9 mouse cellular contexts compared by ENCODE assay signal in the genomic region with DNA sequence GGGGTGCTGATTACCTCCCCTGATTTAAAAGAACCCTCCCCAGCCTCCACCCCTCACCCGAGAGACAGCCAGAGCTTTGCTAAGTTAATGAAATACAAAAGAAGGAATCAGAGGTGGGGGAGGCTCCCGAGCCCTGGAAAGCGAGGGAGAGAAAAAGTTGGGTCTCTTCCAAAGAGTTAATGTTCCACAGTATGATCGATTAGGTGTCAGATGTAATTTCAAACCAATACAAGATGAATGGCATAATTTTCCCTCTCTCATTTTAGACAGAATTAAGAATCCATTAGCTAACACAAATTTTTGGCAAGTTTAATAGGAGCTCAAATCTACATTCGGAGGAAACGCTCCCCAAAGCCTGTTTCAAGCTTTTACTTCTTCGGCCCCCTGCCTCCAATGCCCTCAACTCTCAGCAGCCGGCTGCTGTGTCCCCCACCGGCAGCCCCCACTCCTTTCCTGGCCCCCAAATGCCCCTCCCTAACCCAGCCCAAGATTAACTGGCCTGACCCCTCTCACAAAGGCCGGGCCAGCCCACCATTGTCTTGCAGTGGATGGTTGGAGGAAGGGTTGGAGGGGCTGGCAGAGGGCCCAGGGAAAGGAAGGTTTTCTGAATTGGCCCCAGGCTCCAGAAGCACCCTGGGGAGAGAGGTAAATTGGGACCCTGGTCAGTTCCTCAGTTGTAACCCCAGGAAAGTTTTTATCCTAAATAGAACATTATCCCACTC. TPM values are rescaled to one million over a fixed set of nuclear protein-coding genes. Genes with fewer than 3 reads are reported as not detected.
DNase-seq lines count a peak whose midpoint lies in the region; ATAC-seq and TF ChIP-seq lines count a peak whose summit lies in the region.
"Had no signal": no experiment of that assay in that cellular context is flagged by ENCODE, and none has a peak within 500 bp of the region (broad histone marks: within the 10 kb centered on the region; RNA-seq: fewer than 3 reads in every experiment).

No protein-coding gene starts in this region.

- no peak for ATAC-seq in forebrain, embryonic 11.5 days (replicated peaks; ENCODE audit: low FRiP score)
- ATAC-seq in kidney, postnatal 0 days (replicated peaks; ENCODE audit: low FRiP score, low read depth), result no peak
- no peak for ATAC-seq in erythroblast, adult 5-6 weeks (replicated peaks; ENCODE audit: low FRiP score, poor library complexity, severe bottlenecking)

- no peak for TF ChIP-seq CTCF in kidney, postnatal 0 days (IDR thresholded peaks at IDR 0.05; ENCODE audit: low read depth)

- no peak overlapping the region for H3K4me2 ChIP-seq in forebrain, embryonic 11.5 days (ENCODE audit: low read depth, low read length, severe bottlenecking)
- no peak overlapping the region for H3K4me2 ChIP-seq in kidney, postnatal 0 days (ENCODE audit: low read length)

- peaks cover 66% of the 10 kb centered on the region for H3K4me1 ChIP-seq in forebrain, embryonic 10.5 days
- H3K4me1 ChIP-seq in forebrain, embryonic 11.5 days (replicated peaks; ENCODE audit: control insufficient read depth, insufficient read depth, low read length), result peaks cover 9% of the 10 kb centered on the region
- H3K4me1 ChIP-seq in kidney, postnatal 0 days (replicated peaks; ENCODE audit: insufficient read depth, low read length), result peaks cover 4% of the 10 kb centered on the region

- H3K9me3 ChIP-seq in forebrain, embryonic 10.5 days, result no peaks in the 10 kb centered on the region
- no peaks in the 10 kb centered on the region for H3K9me3 ChIP-seq in forebrain, embryonic 11.5 days (ENCODE audit: control insufficient read depth, low read length)
- H3K9me3 ChIP-seq in kidney, postnatal 0 days (replicated peaks; ENCODE audit: low read length), result no peaks in the 10 kb centered on the region

- WGBS in forebrain, embryonic 10.5 days, result 5% methylated on average over 10 of the region's 10 CpGs
- WGBS in forebrain, embryonic 11.5 days, result 3% methylated on average over 10 of the region's 10 CpGs
- 9% methylated on average over 10 of the region's 10 CpGs for WGBS in kidney, postnatal 0 days

- H3K27me3 ChIP-seq in forebrain, embryonic 10.5 days (ENCODE audit: poor library complexity, severe bottlenecking), result peaks cover 84% of the 10 kb centered on the region
- peaks cover 6% of the 10 kb centered on the region; the same call in 1 of the 2 replicates for H3K27me3 ChIP-seq in forebrain, embryonic 11.5 days (ENCODE audit: control insufficient read depth, insufficient read depth, low read length)
- H3K27me3 ChIP-seq in kidney, postnatal 0 days (ENCODE audit: insufficient read depth, low read length), result no peaks in the 10 kb centered on the region

- no peak overlapping the region for H3K27ac ChIP-seq in forebrain, embryonic 10.5 days
- no peak overlapping the region for H3K27ac ChIP-seq in forebrain, embryonic 11.5 days (ENCODE audit: low read depth, low read length)
- H3K27ac ChIP-seq in kidney, postnatal 0 days, result no peak overlapping the region

- no peak for DNase-seq in forebrain, embryonic 10.5 days (ENCODE audit: extremely low spot score, low spot score)
- DNase-seq in forebrain, embryonic 11.5 days (ENCODE audit: low spot score), result no peak
- peak; percentile 73 for DNase-seq in retina, postnatal 1 day
- DNase-seq in retina, embryonic 14.5 days (ENCODE audit: low spot score), result no peak
- DNase-seq in kidney, postnatal 0 days (ENCODE audit: low spot score), result peak; percentile 9
- no peak for DNase-seq in left cerebral cortex, adult 18-20 months (ENCODE audit: low spot score in 2 of 2)
- no peak for DNase-seq in ovary, postnatal 10 days (ENCODE audit: low spot score)

- H3K36me3 ChIP-seq in forebrain, embryonic 10.5 days (replicated peaks), result no peaks in the 10 kb centered on the region
- H3K36me3 ChIP-seq in forebrain, embryonic 11.5 days (ENCODE audit: control insufficient read depth, insufficient read depth, low read length), result no peaks in the 10 kb centered on the region
- no peaks in the 10 kb centered on the region for H3K36me3 ChIP-seq in kidney, postnatal 0 days (ENCODE audit: insufficient read depth, low read length)

- peak overlapping the region; percentile 25; the same call in 1 of the 2 replicates for H3K4me3 ChIP-seq in forebrain, embryonic 10.5 days
- no peak overlapping the region for H3K4me3 ChIP-seq in forebrain, embryonic 11.5 days (ENCODE audit: low read depth, low read length)
- no peak overlapping the region for H3K4me3 ChIP-seq in kidney, postnatal 0 days (replicated peaks; ENCODE audit: low read depth, low read length)

- H3K9ac ChIP-seq in forebrain, embryonic 11.5 days (ENCODE audit: low read length), result no peak overlapping the region
- no peak overlapping the region for H3K9ac ChIP-seq in kidney, postnatal 0 days (ENCODE audit: low read depth, low read length)

RNA-seq across cellular contexts. Expression of a gene that starts 30.8 kb away (rescaled TPM):
- 0.14 TPM in 1 of 2 replicates, not detected in the other for polyA plus RNA-seq in forebrain, embryonic 10.5 days (2016; fragmentation: Nextera tagmentation; extraction: Ambion mirVana)
- polyA plus RNA-seq in forebrain, embryonic 11.5 days (2014; fragmentation: Nextera tagmentation; extraction: Ambion mirVana), result 3.8 and 5.8 TPM in 2 replicates
- polyA plus RNA-seq in kidney, postnatal 0 days (2015; fragmentation: Nextera tagmentation; extraction: Ambion mirVana), result not detected in 2 replicates
- total RNA-seq in left cerebral cortex, adult 18-20 months (2021), result 10 to 100 TPM; 70.9 to 73.2 TPM
- not detected in 2 replicates for total RNA-seq in erythroblast, adult 5-6 weeks (2015; ENCODE audit: low replicate concordance)
- total RNA-seq in erythroblast, adult 5-6 weeks (2017; ENCODE audit: low replicate concordance), result not detected in 2 replicates
- total RNA-seq: adrenal gland, postnatal 25 days had no signal

RNA-seq across cellular contexts. Expression of a gene that starts 49.6 kb away (rescaled TPM):
- polyA plus RNA-seq in forebrain, embryonic 10.5 days (2016; fragmentation: Nextera tagmentation; extraction: Ambion mirVana), result 0.23 and 0.41 TPM in 2 replicates
- 0.29 and 0.41 TPM in 2 replicates for polyA plus RNA-seq in forebrain, embryonic 11.5 days (2014; fragmentation: Nextera tagmentation; extraction: Ambion mirVana)
- 12.1 and 12.3 TPM in 2 replicates for polyA plus RNA-seq in kidney, postnatal 0 days (2015; fragmentation: Nextera tagmentation; extraction: Ambion mirVana)
- 100 to 1,000 TPM; 225 to 310 TPM for total RNA-seq in left cerebral cortex, adult 18-20 months (2021)
- total RNA-seq in erythroblast, adult 5-6 weeks (2015; ENCODE audit: low replicate concordance), result not detected in 2 replicates
- total RNA-seq in erythroblast, adult 5-6 weeks (2017; ENCODE audit: low replicate concordance), result not detected in 2 replicates

RNA-seq across cellular contexts. Expression of a gene that starts 59.5 kb away (rescaled TPM):
- polyA plus RNA-seq in forebrain, embryonic 10.5 days (2016; fragmentation: Nextera tagmentation; extraction: Ambion mirVana), result 39.8 and 41.0 TPM in 2 replicates
- polyA plus RNA-seq in forebrain, embryonic 11.5 days (2014; fragmentation: Nextera tagmentation; extraction: Ambion mirVana), result 38.1 and 39.9 TPM in 2 replicates
- 42.4 and 42.8 TPM in 2 replicates for polyA plus RNA-seq in kidney, postnatal 0 days (2015; fragmentation: Nextera tagmentation; extraction: Ambion mirVana)
- 10 to 100 TPM; 39.8 to 40.9 TPM for total RNA-seq in left cerebral cortex, adult 18-20 months (2021)
- total RNA-seq in erythroblast, adult 5-6 weeks (2015; ENCODE audit: low replicate concordance), result 8.5 and 9.2 TPM in 2 replicates
- 2.8 and 6.0 TPM in 2 replicates for total RNA-seq in erythroblast, adult 5-6 weeks (2017; ENCODE audit: low replicate concordance)

Comparison
In these comparisons a context has a peak if more than half of its experiments do, and no peak if none do; other contexts are left out.
1. DNase-seq: peak in retina, postnatal 1 day (single experiment) and kidney, postnatal 0 days (single experiment); none in forebrain, embryonic 10.5 days (single experiment), forebrain, embryonic 11.5 days (single experiment), retina, embryonic 14.5 days (single experiment), left cerebral cortex, adult 18-20 months (0 of 2) and ovary, postnatal 10 days (single experiment).